Mouse (Mus musculus): ENCODE measurements around the gene Gm11639.

Gene Gm11639

GRCm38 (mm10) chr11:105151226-105152016 lies 465.9 kb downstream of the Gm11639 start:
- ATAC-seq (ENCODE audit: insufficient number of reproducible peaks, low FRiP score, low TSS enrichment): no peak

- no peak for ATAC-seq (ENCODE audit: insufficient number of reproducible peaks, low FRiP score, low TSS enrichment)
Observed at GRCm38 (mm10) chr11:105152017-105152300, 466.5 kb downstream of the Gm11639 start.

DNA sequence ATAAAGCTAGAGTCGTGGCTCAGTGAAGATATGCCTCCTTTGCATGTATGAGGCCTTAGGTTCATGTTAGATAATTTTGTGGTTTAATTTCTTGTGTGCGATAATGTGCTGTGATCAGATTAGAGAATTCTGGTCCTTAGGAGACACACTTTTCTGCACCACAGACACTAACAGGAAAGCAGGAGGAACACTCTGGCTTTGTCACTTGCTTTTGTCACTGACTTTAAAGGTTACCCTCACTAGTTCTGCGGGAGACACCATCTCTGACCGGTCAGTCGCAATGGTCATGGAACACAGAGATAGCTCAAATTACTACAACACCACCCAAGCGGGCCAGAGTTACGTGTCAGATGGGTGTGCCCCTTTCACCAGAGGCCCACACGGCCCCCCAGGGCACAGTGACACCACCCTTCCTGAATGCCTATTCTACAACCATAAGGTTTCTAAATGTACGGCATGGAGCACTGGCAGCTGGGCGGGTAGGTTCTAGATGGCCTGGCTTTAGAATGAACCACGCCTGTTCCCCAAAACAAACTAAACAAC lies 466.9 kb downstream of the Gm11639 start:
- no peak for ATAC-seq (ENCODE audit: insufficient number of reproducible peaks, low FRiP score, low TSS enrichment)

- no peak for ATAC-seq (ENCODE audit: insufficient number of reproducible peaks, low FRiP score, low TSS enrichment)
Observed at GRCm38 (mm10) chr11:105153068-105153833, 467.7 kb downstream of the Gm11639 start.

DNA sequence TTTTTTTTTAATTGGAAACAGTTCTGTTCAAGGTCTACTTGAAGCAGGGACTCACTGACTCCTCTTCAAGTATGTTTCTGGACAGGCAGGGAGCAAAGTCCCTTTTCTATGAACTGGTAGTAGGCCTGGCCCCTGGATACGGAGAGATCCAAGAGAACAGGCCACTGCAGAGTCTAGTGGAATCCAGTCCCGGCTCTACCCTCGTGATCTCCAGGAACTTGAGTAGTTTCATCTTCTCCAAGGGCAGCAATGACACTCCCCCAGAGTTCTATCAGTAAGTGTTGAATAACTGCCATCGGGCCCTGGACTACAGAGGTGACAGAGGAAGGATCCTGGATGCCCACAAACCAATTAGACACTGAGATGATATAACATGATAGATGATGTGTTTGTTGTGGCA lies 470.4 kb downstream of the Gm11639 start:
- ATAC-seq (ENCODE audit: insufficient number of reproducible peaks, low FRiP score, low TSS enrichment): no peak

DNA sequence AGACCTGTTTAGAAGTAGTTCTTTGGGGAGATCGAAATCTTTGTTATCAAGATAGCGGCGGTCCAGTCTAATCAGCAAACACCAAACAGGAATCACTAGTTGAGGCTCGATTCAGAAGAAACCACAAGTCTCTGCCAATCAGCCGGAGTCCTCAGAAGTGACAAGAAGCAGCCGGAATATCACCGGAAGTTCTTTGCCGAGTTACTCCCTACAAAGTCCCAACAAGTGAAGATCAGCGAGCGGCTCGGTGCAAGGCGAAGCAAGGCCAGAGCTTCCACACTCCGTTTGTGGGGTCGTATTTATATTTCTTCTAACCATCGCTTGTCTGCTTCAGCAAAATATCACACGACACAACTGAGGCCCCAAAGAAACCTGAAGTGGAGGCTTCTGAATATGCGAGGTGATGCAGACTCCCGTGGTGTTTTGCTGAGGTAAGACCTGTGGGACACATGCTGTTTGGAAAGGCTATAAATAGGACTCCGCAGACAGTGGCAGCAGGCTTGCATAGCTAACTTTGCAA lies 471.3 kb downstream of the Gm11639 start:
- ATAC-seq (ENCODE audit: insufficient number of reproducible peaks, low FRiP score, low TSS enrichment): no peak

DNA sequence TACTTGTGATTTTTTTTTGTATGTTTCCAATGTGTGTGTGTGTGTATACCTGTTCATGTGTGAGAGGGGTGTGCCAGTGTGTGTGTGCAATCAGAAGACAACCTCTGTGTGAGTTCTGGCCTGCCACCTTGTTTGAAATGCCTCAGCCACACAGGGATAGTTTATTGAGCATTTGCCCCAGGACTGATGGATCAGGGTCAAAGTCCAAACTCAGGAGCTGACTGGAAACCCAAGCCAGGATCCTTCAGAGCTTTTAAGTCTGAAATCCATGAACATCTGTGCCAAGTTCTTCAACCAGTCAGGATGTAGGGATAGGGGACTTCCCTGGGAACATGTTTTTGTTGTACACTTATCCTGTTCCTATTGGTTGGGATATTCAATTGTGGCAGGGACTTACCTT lies 472.5 kb downstream of the Gm11639 start:
- no peak for ATAC-seq (ENCODE audit: insufficient number of reproducible peaks, low FRiP score, low TSS enrichment)

- ATAC-seq (ENCODE audit: insufficient number of reproducible peaks, low FRiP score, low TSS enrichment): no peak
Observed at GRCm38 (mm10) chr11:105159673-105160360, 474.3 kb downstream of the Gm11639 start.

GRCm38 (mm10) chr11:105161411-105161810 lies 475.9 kb downstream of the Gm11639 start:
- no peak for ATAC-seq (ENCODE audit: insufficient number of reproducible peaks, low FRiP score, low TSS enrichment)

GRCm38 (mm10) chr11:105164516-105165510 lies 479.3 kb downstream of the Gm11639 start:
- ATAC-seq (ENCODE audit: insufficient number of reproducible peaks, low FRiP score, low TSS enrichment): no peak

DNA sequence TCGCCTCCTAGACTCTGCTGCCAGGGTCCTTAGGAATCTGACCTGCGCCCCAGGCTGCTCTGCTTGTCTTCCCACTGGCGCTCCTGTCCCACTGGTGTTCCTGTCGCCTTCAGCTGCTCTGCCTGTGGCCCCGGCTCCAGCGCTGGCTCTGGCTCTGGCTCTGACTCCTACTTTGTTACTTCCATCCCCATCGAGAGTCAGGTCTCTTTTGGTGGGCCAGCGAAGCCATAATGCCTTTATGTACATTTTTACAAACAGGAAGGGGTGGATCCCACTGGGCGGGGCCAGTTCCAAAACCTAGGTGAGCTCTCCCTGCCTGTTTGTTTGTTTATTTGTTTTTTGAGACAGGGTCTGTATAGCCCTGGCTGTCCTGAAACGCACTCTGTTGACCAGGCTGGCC lies 481.3 kb downstream of the Gm11639 start:
- no peak for ATAC-seq (ENCODE audit: insufficient number of reproducible peaks, low FRiP score, low TSS enrichment)
